Mouse (Mus musculus): ENCODE data around the gene Kcnh4. TPM values are rescaled to one million over a fixed set of nuclear protein-coding genes. Genes with fewer than 3 reads are reported as not detected.

Kcnh4 gene
- 0.39 and 1.0 TPM in 2 replicates for polyA plus RNA-seq (2012; rRNA removed; ENCODE audit: low replicate concordance)

DNA sequence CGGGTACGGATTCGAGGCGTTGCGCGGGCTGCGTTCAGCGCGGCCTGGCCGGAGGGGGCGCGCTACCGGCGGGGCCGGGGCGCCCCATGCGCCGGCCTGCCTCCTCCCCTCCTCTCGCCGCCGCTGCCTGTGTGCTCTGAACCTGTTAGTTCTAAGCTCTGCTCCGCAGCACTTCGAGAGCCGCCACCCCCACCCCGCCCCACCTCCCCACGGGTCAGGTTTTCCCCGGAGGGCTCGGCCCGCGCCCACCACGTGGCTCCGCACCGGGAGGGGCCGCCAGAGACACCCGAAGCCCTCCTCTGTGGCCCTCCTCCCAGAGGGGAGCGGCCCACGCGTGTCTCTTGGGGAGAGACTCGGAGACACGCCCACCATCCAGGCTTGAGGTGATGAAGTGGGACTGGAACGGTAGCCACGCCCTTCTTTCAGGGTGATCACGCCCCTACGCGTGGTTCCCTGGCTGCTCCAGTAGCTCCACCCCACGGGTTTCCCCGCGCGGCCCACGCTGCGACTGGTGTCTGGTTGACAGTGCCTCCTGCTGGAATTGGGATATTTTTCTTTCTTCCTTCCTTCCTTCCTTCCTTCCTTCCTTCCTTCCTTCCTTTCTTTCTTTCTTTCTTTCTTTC is at the start of gene Kcnh4:
TSS of gene Kcnh4 (minus strand) at position 332 of the 623 bp plus-strand sequence.

DNA sequence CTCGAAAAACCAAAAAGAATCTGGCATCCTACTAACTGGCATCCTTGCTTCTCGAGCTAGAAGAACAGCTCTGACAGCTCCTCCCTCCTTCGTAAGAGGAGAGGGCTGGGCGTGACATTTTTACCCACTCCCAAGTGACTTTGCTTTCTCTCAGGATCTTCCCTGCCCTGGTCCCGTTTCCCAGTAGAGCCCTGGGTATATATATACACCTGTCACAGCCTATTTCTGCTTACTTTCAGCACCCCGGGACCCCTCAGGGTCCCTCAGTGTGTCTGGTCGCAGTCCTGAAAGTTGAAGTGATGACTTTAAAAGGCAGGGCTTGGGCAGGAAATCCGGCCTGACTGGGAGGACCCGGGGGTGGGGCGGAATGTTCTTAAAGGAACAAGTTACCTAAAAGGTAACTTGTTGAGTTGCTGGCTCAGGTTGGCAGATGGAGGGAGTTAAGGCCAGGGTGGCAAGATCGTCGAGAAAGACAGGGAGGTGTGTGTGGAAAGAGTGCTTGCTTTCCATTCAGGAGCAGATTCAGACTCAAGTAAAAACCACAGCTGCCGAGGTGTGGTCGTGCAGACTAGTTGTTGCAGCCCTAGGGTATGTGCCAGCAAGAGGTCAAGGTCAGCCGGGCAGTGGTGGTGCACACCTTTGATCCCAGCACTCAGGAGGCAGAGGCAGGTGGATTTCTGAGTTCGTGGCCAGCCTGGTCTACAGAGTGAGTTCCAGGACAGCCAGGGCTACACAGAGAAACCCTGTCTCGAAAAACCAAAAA is 11.1 kb upstream of the Kcnh4 start, which contains the start of gene Ghdc:
TSS of gene Ghdc (minus strand) at position 312 of the 763 bp plus-strand sequence.

DNA sequence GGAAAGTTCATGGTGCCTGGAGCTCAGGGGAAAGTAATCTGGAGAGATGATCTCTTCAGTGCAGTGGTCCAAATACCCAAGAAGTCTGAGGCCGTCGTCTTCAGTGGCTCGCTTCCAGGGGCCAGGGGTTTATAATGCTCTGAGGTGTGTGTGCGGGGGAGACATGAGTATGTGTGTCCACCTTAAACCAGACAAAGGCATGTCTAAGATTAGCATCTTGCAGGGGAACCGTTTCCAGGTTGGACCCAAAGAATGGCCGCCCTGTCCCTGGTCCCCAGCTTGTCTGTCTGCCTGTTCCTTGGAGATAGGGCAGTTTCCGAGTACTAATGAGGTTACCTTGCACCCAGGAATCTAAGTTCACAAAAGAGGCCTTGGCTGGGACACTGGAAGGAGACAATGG is 3.1 kb upstream of the Kcnh4 start, which contains the start of gene Hcrt:
TSS of gene Hcrt (minus strand) at position 101 of the 400 bp plus-strand sequence.

DNA sequence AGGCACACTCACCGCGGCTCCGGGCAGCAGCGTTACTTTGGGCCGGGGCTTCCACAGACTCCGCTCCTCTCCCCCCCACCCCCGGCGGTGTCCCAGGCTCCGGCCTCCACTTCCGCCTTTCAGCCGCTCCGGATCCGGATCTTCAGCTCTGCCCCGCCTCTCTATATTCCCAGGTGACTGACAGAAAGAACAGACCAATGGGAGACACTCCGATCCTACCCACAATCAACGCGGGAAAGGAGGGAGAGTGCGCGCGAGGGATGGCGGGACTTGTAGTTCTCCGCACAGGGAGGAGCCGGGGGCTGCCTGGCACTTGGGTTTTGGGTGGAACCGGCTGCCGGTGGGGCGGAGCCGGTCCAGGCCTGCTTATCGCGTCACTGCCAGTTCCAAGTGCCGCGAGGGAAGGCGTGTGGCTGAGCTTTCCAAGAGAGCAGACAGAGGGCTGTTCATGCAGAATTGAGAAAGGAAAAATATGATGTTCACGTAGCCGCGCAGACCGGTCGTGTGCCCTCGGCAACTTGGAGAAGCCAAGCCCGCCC is 21.6 kb downstream of the Kcnh4 start, which contains the start of gene Rab5c:
TSS of gene Rab5c (minus strand) at position 150 of the 539 bp plus-strand sequence.

DNA sequence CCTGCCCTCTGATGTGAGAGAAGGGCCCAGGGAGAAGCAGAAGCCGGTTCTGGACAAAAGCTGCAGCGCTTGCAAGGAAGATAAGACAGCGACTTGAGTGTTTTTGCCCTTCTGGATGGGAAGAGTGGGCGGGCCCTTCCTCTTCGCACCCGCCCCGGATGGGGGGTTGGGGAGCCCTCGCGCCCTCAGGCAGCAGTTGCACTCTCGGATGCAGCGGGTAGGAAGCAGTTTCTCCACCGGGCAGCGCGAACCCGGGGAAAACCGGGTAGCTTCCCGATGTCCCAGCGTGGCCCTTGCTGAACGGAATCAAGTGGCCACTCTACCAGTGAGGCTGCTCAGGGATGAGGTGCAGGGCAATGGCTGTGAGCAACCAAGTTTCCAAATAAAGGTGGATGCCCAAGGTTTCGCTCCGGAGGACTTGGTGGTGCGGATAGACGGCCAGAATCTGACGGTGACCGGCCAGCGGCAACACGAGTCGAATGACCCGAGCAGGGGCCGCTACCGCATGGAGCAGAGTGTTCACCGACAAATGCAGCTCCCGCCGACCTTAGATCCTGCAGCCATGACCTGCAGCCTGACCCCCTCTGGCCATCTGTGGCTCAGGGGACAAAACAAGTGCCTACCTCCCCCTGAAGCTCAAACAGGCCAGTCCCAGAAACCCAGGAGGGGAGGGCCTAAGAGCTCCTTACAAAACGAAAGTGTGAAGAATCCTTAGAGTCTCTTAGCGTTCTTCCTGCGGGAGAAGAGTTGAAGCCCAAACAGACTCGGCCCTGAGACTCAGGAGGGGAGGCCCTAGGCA is 45.8 kb downstream of the Kcnh4 start, which contains the start of gene Hspb9:
TSS of gene Hspb9 (plus strand) at position 116 of the 799 bp plus-strand sequence.

DNA sequence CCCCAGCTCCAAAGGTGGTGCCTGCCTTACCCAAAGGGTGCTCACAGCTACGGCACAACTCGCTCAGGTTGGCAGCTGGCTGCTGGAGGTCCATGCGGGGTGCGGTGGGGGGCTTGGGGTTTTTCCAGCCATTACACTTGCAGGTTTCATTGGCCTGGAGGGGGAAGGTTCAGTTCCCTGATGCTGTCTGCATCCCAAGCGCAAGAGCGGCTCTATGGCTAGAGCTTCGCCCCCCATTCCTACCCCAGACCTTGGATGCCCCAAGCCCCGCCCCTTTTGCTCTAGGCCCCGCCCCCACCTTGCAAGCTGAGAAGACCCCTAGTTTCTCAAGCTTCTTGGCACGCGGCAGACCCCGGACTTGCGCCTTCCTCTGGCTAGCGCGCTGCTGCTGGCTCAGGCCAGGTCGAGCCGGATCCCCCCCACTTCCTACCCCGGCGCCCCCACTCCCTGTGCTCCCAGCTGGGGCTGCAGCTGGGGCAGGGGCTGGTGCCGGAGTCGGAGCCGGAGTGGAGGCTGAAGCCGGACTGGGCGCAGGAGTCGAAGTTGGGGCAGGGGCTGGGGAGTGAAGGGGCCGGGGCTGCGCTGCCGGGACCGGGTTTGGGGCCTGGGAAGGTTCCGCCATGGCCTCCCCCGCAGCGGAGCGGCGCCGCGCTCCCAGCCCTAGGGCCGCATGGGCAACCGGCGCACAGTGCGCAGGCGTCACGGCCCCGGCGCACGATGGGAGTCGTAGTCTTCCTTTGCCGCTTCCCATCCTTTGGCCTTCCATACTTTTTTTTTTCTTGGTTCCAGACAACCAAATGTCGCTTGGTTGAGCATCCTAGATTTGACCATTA is 47.7 kb downstream of the Kcnh4 start, which contains the start of gene Kat2a:
TSS of gene Kat2a (minus strand) at position 683 of the 833 bp plus-strand sequence.

DNA sequence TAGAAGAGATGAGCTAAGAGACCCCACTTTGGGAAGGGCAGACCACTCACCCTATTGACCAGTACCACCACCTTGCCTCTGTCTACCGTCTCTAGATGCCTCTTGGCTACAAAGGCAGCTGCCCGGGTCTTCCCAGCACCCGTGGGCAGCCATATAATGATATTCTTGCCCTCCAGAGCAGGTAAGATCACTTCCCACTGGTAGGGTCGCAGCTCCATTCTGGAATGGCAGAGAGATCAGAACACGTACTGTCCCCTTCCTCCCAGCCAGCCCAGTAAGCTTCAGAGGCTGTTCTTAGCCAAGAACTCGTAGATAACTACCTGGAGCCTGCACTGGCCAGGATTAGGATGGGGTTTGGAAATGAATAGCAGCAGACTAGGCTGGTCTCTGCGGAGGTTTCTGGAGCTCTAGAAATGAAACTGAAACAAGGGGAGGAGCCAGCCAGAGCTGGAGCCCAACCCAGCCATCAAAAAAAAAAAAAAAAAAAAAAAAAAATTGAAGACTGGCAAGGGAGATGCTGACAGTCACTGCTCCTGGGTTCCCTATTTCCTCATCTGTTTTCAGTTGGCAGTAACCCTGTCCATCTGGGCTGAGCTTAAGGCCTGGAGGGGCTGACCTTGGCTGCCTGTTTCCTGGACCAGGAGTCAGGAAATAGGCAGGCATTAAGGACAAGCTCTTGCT is 55.8 kb downstream of the Kcnh4 start, which contains the start of gene Dhx58:
TSS of gene Dhx58 (minus strand) at position 421 of the 681 bp plus-strand sequence.

DNA sequence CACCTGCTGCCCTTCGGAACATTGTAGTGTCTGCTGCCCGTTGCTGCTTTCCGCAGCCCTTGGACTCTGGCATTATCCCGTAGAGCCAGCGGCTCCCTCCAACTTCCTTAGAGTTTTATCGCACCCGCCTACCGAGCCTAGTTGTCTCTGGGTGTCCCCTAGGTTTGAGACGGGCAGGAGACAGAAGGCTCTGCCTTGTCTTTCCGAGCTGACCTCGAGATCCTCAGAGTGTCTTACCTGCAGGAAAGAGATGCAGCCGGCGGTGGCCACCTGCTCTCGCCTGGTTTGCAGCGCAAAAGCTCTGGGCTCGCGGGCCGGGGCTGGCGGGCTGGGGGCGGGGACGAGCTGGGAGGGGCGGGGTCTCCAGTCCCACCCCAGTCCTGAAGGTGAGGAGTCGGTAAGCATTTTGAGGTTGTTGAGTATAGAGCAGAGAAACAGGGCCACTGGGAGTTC is 67.6 kb downstream of the Kcnh4 start, which contains the start of gene Zfp385c:
TSS of gene Zfp385c (minus strand) at position 292 of the 453 bp plus-strand sequence.

Other genes with a start within 250 kb of the Kcnh4 start
- gene Acly, start 231.9 kb downstream of the Kcnh4 start, polyA plus RNA-seq (2012; rRNA removed; ENCODE audit: low replicate concordance), result 867 and 1,359 TPM in 2 replicates
- 1.3 and 1.5 TPM in 2 replicates for gene Ttc25, start 214.3 kb downstream of the Kcnh4 start, polyA plus RNA-seq (2012; rRNA removed; ENCODE audit: low replicate concordance)
- gene Cnp, start 185.0 kb downstream of the Kcnh4 start, polyA plus RNA-seq (2012; rRNA removed; ENCODE audit: low replicate concordance), result 23.0 and 37.9 TPM in 2 replicates
- 78.7 and 99.3 TPM in 2 replicates for gene Nkiras2, start 140.7 kb downstream of the Kcnh4 start, polyA plus RNA-seq (2012; rRNA removed; ENCODE audit: low replicate concordance)
- gene Dnajc7, start 139.8 kb downstream of the Kcnh4 start, polyA plus RNA-seq (2012; rRNA removed; ENCODE audit: low replicate concordance), result 40.7 and 54.1 TPM in 2 replicates
- gene Zfp385c, start 67.5 kb downstream of the Kcnh4 start, polyA plus RNA-seq (2012; rRNA removed; ENCODE audit: low replicate concordance), result 0.52 and 2.2 TPM in 2 replicates
- 11.7 and 17.3 TPM in 2 replicates for gene Dhx58, start 55.7 kb downstream of the Kcnh4 start, polyA plus RNA-seq (2012; rRNA removed; ENCODE audit: low replicate concordance)
- gene Kat2a, start 47.5 kb downstream of the Kcnh4 start, polyA plus RNA-seq (2012; rRNA removed; ENCODE audit: low replicate concordance), result 37.3 and 71.8 TPM in 2 replicates
- not detected in 2 replicates for gene Hspb9, start 46.1 kb downstream of the Kcnh4 start, polyA plus RNA-seq (2012; rRNA removed; ENCODE audit: low replicate concordance)
- gene Rab5c, start 21.7 kb downstream of the Kcnh4 start, polyA plus RNA-seq (2012; rRNA removed; ENCODE audit: low replicate concordance), result 253 and 307 TPM in 2 replicates
- not detected in 2 replicates for gene Hcrt, start 3.0 kb upstream of the Kcnh4 start, polyA plus RNA-seq (2012; rRNA removed; ENCODE audit: low replicate concordance)
- gene Ghdc, start 11.0 kb upstream of the Kcnh4 start, polyA plus RNA-seq (2012; rRNA removed; ENCODE audit: low replicate concordance), result 18.3 and 26.9 TPM in 2 replicates
- 35.6 and 42.3 TPM in 2 replicates for gene Stat5b, start 90.8 kb upstream of the Kcnh4 start, polyA plus RNA-seq (2012; rRNA removed; ENCODE audit: low replicate concordance)
- gene Stat5a, start 99.4 kb upstream of the Kcnh4 start, polyA plus RNA-seq (2012; rRNA removed; ENCODE audit: low replicate concordance), result 46.0 and 63.9 TPM in 2 replicates
- 102 and 167 TPM in 2 replicates for gene Stat3, start 179.6 kb upstream of the Kcnh4 start, polyA plus RNA-seq (2012; rRNA removed; ENCODE audit: low replicate concordance)
- 320 and 538 TPM in 2 replicates for gene Cavin1, start 210.9 kb upstream of the Kcnh4 start, polyA plus RNA-seq (2012; rRNA removed; ENCODE audit: low replicate concordance)
- gene Atp6v0a1, start 249.5 kb upstream of the Kcnh4 start, polyA plus RNA-seq (2012; rRNA removed; ENCODE audit: low replicate concordance), result 83.8 and 142 TPM in 2 replicates